Mouse (Mus musculus) heart, embryonic 16.5 days (tissue): ENCODE measurements at regions not wholly inside any gene's neighbourhood (a gene's known extent, or its start where the extent isn't known, plus 50 kb on each side); places are given as distances from the start of the nearest gene placed in this dataset.
A peak's percentile ranks its signal among the peaks of the same experiment; 100 is the strongest.

ENCODE experiments used
- ATAC-seq: fragments of 200-750 bp; cut with Nextera tagmentation; replicated peaks from 2 replicates; pipeline ENCODE4 v1.8.0; 2017; ENCODE audit warnings: moderate number of reproducible peaks; ENCODE audit not compliant: insufficient read depth, low FRiP score; ENCODE audit errors: extremely low read depth
- H3K27ac ChIP-seq: fragments of 300-500 bp; sonication (generic); 2 replicates; pipeline ENCODE4 v1.5.1; 2014; ENCODE audit warnings: mild to moderate bottlenecking, low read length, control low read depth, moderate library complexity
- H3K27me3 ChIP-seq: fragments of 300-500 bp; sonication (generic); 2 replicates; pipeline ENCODE4 v1.6.1; 2014; ENCODE audit warnings: low read length, mixed read lengths; ENCODE audit not compliant: control insufficient read depth, insufficient read depth
- H3K36me3 ChIP-seq: fragments of 300-500 bp; sonication (generic); 2 replicates; pipeline ENCODE4 v1.6.1; 2014; ENCODE audit not compliant: control insufficient read depth, insufficient read depth
- H3K4me1 ChIP-seq: fragments of 300-500 bp; sonication (generic); 2 replicates; pipeline ENCODE4 v1.6.1; 2014; ENCODE audit warnings: low read length, mixed read lengths; ENCODE audit not compliant: control insufficient read depth, insufficient read depth
- H3K4me2 ChIP-seq: fragments of 300-500 bp; sonication (generic); 2 replicates; pipeline ENCODE4 v1.6.1; 2014; ENCODE audit warnings: low read depth, mild to moderate bottlenecking, control low read depth, low read length
- H3K4me3 ChIP-seq: fragments of 300-500 bp; sonication (generic); 2 replicates; pipeline ENCODE4 v1.5.1; 2014; ENCODE audit warnings: mild to moderate bottlenecking, control low read depth, low read length
- H3K9ac ChIP-seq: fragments of 300-500 bp; sonication (generic); 2 replicates; pipeline ENCODE4 v1.6.1; 2014; ENCODE audit warnings: low read length, control low read depth
- H3K9me3 ChIP-seq: fragments of 300-500 bp; sonication (generic); replicated peaks from 2 replicates; pipeline ENCODE4 v1.6.1; 2016; ENCODE audit warnings: low read length; ENCODE audit not compliant: control insufficient read depth
- WGBS: fragments of 180-500 bp; shearing (Covaris S2); extraction: QIAGEN DNeasy Blood & Tissue Kit; methylation state at CpG from one replicate; pipeline ENCODE4 v1.1.7; 2014; 5-methylcytosine and 5-hydroxymethylcytosine counted together

GRCm38 (mm10) chr15:61789847-61790562, 867.2 kb upstream of the A1bg start:
- Histone ChIP-seq H3K9me3 (no peaks in the 10 kb centered on the region), H3K4me2 (no peak overlapping the region), H3K4me3 (no peak overlapping the region), H3K4me1 (peaks cover 8% of the 10 kb centered on the region; the same call in 1 of the 2 replicates), H3K27me3 (no peaks in the 10 kb centered on the region), H3K36me3 (no peaks in the 10 kb centered on the region), H3K9ac (no peak overlapping the region), H3K27ac (no peak overlapping the region)
- peak; percentile 69 for ATAC-seq
- WGBS = 37% methylated on average over 7 of the region's 7 CpGs

- Histone ChIP-seq H3K9ac (no peak overlapping the region), H3K27me3 (no peaks in the 10 kb centered on the region), H3K4me2 (no peak overlapping the region), H3K27ac (no peak overlapping the region), H3K4me3 (no peak overlapping the region), H3K4me1 (peaks cover 3% of the 10 kb centered on the region; the same call in 1 of the 2 replicates), H3K36me3 (no peaks in the 10 kb centered on the region), H3K9me3 (no peaks in the 10 kb centered on the region)
- 68% methylated on average over 1 of the region's 1 CpGs for WGBS
- no peak for ATAC-seq
Observed at GRCm38 (mm10) chr15:61787046-61787445, 864.2 kb upstream of the A1bg start.

- ATAC-seq = no peak
- Histone ChIP-seq H3K27me3 (no peaks in the 10 kb centered on the region), H3K4me3 (no peak overlapping the region), H3K9me3 (no peaks in the 10 kb centered on the region), H3K9ac (no peak overlapping the region), H3K36me3 (no peaks in the 10 kb centered on the region), H3K4me2 (no peak overlapping the region), H3K4me1 (no peaks in the 10 kb centered on the region), H3K27ac (no peak overlapping the region)
- 73% methylated on average over 2 of the region's 2 CpGs for WGBS
Observed at GRCm38 (mm10) chr15:61781531-61781930, 858.7 kb upstream of the A1bg start.

- no peak for ATAC-seq
- WGBS = 83% methylated on average over 4 of the region's 4 CpGs
- H3K4me3 ChIP-seq = no peak overlapping the region
- H3K9me3 ChIP-seq = no peaks in the 10 kb centered on the region
- no peaks in the 10 kb centered on the region for H3K36me3 ChIP-seq
- H3K4me1 ChIP-seq = peaks cover 12% of the 10 kb centered on the region
- no peak overlapping the region for H3K9ac ChIP-seq
- no peak overlapping the region for H3K27ac ChIP-seq
- no peaks in the 10 kb centered on the region for H3K27me3 ChIP-seq
- H3K4me2 ChIP-seq = no peak overlapping the region
Observed at GRCm38 (mm10) chr15:61772996-61773395, 850.2 kb upstream of the A1bg start.

GRCm38 (mm10) chr15:61770721-61771542, 848.1 kb upstream of the A1bg start:
- 43% methylated on average over 14 of the region's 14 CpGs for WGBS
- Histone ChIP-seq H3K27me3 (no peaks in the 10 kb centered on the region), H3K36me3 (no peaks in the 10 kb centered on the region), H3K9ac (0 out of 2 replicates have a peak overlapping the region, but pooled peaks have one; percentile 6), H3K4me3 (no peak overlapping the region), H3K27ac (peak overlapping the region; percentile 80), H3K4me1 (peaks cover 20% of the 10 kb centered on the region), H3K4me2 (peak overlapping the region; percentile 13; the same call in 1 of the 2 replicates), H3K9me3 (no peaks in the 10 kb centered on the region)
- peak; percentile 61 for ATAC-seq

- H3K4me1 ChIP-seq = peaks cover 20% of the 10 kb centered on the region
- no peak overlapping the region for H3K4me3 ChIP-seq
- H3K27me3 ChIP-seq = no peaks in the 10 kb centered on the region
- peak; percentile 87 for ATAC-seq
- no peaks in the 10 kb centered on the region for H3K9me3 ChIP-seq
- 2% methylated on average over 2 of the region's 2 CpGs for WGBS
- peak overlapping the region; percentile 50 for H3K27ac ChIP-seq
- no peak overlapping the region for H3K4me2 ChIP-seq
- no peak overlapping the region for H3K9ac ChIP-seq
- no peaks in the 10 kb centered on the region for H3K36me3 ChIP-seq
Observed at GRCm38 (mm10) chr15:61766544-61767094, 843.8 kb upstream of the A1bg start.

- Histone ChIP-seq H3K27ac (peak overlapping the region; percentile 53), H3K9ac (no peak overlapping the region), H3K4me3 (no peak overlapping the region), H3K27me3 (no peaks in the 10 kb centered on the region), H3K4me2 (no peak overlapping the region), H3K9me3 (no peaks in the 10 kb centered on the region), H3K36me3 (no peaks in the 10 kb centered on the region), H3K4me1 (peaks cover 3% of the 10 kb centered on the region; the same call in 1 of the 2 replicates)
- WGBS = 34% methylated on average over 2 of the region's 2 CpGs
- peak; percentile 55; the same call in 1 of the 2 replicates for ATAC-seq
Observed at GRCm38 (mm10) chr15:61753802-61754201, 831.0 kb upstream of the A1bg start.

- no peak for ATAC-seq
- Histone ChIP-seq H3K4me3 (no peak overlapping the region), H3K36me3 (no peaks in the 10 kb centered on the region), H3K9me3 (no peaks in the 10 kb centered on the region), H3K27me3 (no peaks in the 10 kb centered on the region), H3K4me1 (no peaks in the 10 kb centered on the region), H3K9ac (no peak overlapping the region), H3K27ac (no peak overlapping the region), H3K4me2 (no peak overlapping the region)
- 36% methylated on average over 1 of the region's 1 CpGs for WGBS
Observed at GRCm38 (mm10) chr15:61723696-61724095, 800.9 kb upstream of the A1bg start.

GRCm38 (mm10) chr15:61718486-61718885, 795.7 kb upstream of the A1bg start:
- H3K9ac ChIP-seq = no peak overlapping the region
- H3K9me3 ChIP-seq = no peaks in the 10 kb centered on the region
- no peaks in the 10 kb centered on the region for H3K27me3 ChIP-seq
- no peak for ATAC-seq
- no peak overlapping the region for H3K4me2 ChIP-seq
- H3K36me3 ChIP-seq = no peaks in the 10 kb centered on the region
- H3K27ac ChIP-seq = no peak overlapping the region
- no peak overlapping the region for H3K4me3 ChIP-seq
- peaks cover 5% of the 10 kb centered on the region; the same call in 1 of the 2 replicates for H3K4me1 ChIP-seq
